Mouse (Mus musculus) heart, embryonic 13.5 days (tissue): ENCODE results near the gene Inhbb. TPM values are rescaled to one million over a fixed set of nuclear protein-coding genes. Genes with fewer than 3 reads are reported as not detected.

Experiments
- ATAC-seq: fragments of 200-750 bp; cut with Nextera tagmentation; 2 replicates; pipeline ENCODE4 v1.8.0; 2017; ENCODE audit warnings: moderate TSS enrichment; ENCODE audit not compliant: insufficient number of reproducible peaks, low FRiP score, low TSS enrichment; ENCODE audit errors: extremely low read depth
- H3K27ac ChIP-seq: fragments of 300-500 bp; sonication (generic); replicated peaks from 2 replicates; pipeline ENCODE4 v1.5.1; 2015; ENCODE audit warnings: moderate library complexity, mild to moderate bottlenecking, inconsistent platforms
- H3K27me3 ChIP-seq: fragments of 300-500 bp; sonication (generic); replicated peaks from 2 replicates; pipeline ENCODE4 v1.6.1; 2015; ENCODE audit warnings: mild to moderate bottlenecking, inconsistent platforms
- H3K36me3 ChIP-seq: fragments of 300-500 bp; sonication (generic); 2 replicates; pipeline ENCODE4 v1.6.1; 2015; ENCODE audit warnings: mild to moderate bottlenecking, inconsistent platforms
- H3K4me1 ChIP-seq: fragments of 300-500 bp; sonication (generic); 2 replicates; pipeline ENCODE4 v1.6.1; 2015; ENCODE audit warnings: inconsistent platforms
- H3K4me2 ChIP-seq: fragments of 300-500 bp; sonication (generic); 2 replicates; pipeline ENCODE4 v1.6.1; 2015; ENCODE audit warnings: inconsistent platforms, mild to moderate bottlenecking, moderate library complexity
- H3K4me3 ChIP-seq: fragments of 300-500 bp; sonication (generic); 2 replicates; pipeline ENCODE4 v1.5.1; 2015; ENCODE audit warnings: moderate library complexity, mild to moderate bottlenecking, inconsistent platforms
- H3K9ac ChIP-seq: fragments of 300-500 bp; sonication (generic); 2 replicates; pipeline ENCODE4 v1.6.1; 2015; ENCODE audit warnings: inconsistent platforms, mild to moderate bottlenecking, moderate library complexity
- H3K9me3 ChIP-seq: fragments of 300-500 bp; sonication (generic); 2 replicates; pipeline ENCODE4 v1.6.1; 2016; ENCODE audit warnings: inconsistent platforms
- WGBS: fragments of 180-500 bp; shearing (Covaris S2); methylation state at CpG from one replicate; pipeline ENCODE4 v1.1.7; 2015; ENCODE audit warnings: mixed read lengths; 5-methylcytosine and 5-hydroxymethylcytosine counted together
- polyA plus RNA-seq: library from polyadenylated mRNA; unstranded; fragments of >200 nt; fragmentation: Nextera tagmentation; extraction: Ambion mirVana; gene quantifications from 2 replicates; pipeline ENCODE4 v1.2.1, GENCODE M21; 2015

The Inhbb gene
- polyA plus RNA-seq, 1 experiment from 2014 or later: 0.28 TPM

- Histone ChIP-seq H3K36me3 (no peaks in the 10 kb centered on the region), H3K27me3 (no peaks in the 10 kb centered on the region), H3K4me2 (no peak overlapping the region), H3K9ac (no peak overlapping the region), H3K9me3 (0 out of 2 replicates have a peak, but pooled peaks cover 4% of the 10 kb centered on the region), H3K27ac (no peak overlapping the region), H3K4me1 (no peaks in the 10 kb centered on the region), H3K4me3 (no peak overlapping the region)
- ATAC-seq: no peak
- WGBS: 60% methylated on average over 6 of the region's 6 CpGs
These were observed 55.7 kb downstream of the Inhbb start for GRCm38 (mm10) chr1:119366315-119366714.

Other genes with a start within 250 kb of the Inhbb start
- 154 and 158 TPM in 2 replicates for gene Ralb, start 82.5 kb upstream of the Inhbb start, polyA plus RNA-seq
- gene Tmem185b, start 103.9 kb upstream of the Inhbb start, polyA plus RNA-seq: 22.1 and 24.2 TPM in 2 replicates
- gene Epb41l5, start 226.8 kb upstream of the Inhbb start, polyA plus RNA-seq: 14.7 and 16.4 TPM in 2 replicates